Mouse (Mus musculus): Measurements from ENCODE around the gene Mthfd1. TPM values are rescaled to one million over a fixed set of nuclear protein-coding genes. Genes with fewer than 3 reads are reported as not detected.

The Mthfd1 gene
- total and polyA plus RNA-seq, 3 experiments: 208 to 231 TPM; not detected in 1

DNA sequence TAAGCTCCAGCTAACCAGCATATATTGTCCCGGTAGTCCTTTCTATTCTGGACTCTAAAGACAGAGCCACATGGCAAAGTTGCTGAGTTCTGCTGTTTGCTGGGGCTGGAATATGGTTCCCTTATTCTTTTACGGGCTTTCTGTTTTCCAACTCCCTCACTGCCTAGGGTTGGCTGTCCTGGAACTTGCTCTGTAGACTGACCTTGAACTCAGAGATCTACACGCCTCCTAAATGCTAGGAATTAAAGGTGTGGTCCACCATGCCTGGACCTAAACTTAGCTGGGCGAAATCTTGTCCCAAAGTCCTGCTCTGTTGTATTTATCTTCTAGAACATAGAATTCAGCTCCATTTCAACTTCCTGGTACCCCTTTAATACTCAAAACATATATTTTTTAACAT lies 6.5 kb downstream of the Mthfd1 start:
- TF ChIP-seq NELFE (IDR thresholded peaks at IDR 0.05; ENCODE audit: low read depth, low read length) (no peak), SIN3A (IDR thresholded peaks at IDR 0.05; ENCODE audit: low read length) (no peak), MAFK (IDR thresholded peaks at IDR 0.05; ENCODE audit: borderline replicate concordance, low read depth, low read length) (no peak), MAZ (IDR thresholded peaks at IDR 0.05; ENCODE audit: low read depth, low read length) (no peak), NRF1 (IDR thresholded peaks at IDR 0.05; ENCODE audit: insufficient read depth, low read depth, low read length, poor library complexity, severe bottlenecking) (no peak), JUND (IDR thresholded peaks at IDR 0.05; ENCODE audit: low read depth, low read length) (no peak)
- Histone ChIP-seq H3K27ac (ENCODE audit: control insufficient read depth, low read depth, low read length) (no peak overlapping the region), H3K79me2 (ENCODE audit: control insufficient read depth, insufficient read depth, low read length, poor library complexity) (peaks cover 70% of the 10 kb centered on the region), H3K36me3 (ENCODE audit: control insufficient read depth in 1 of 2, insufficient read depth in 2 of 2, low read length in 2 of 2) (peaks cover 18 to 54% of the 10 kb centered on the region in 2 experiments), H3K27me3 (ENCODE audit: control insufficient read depth in 1 of 2, insufficient read depth in 2 of 2, low read length in 2 of 2) (no peaks in the 10 kb centered on the region), H3K4me3 (ENCODE audit: control insufficient read depth in 1 of 2, insufficient read depth in 1 of 2, low read depth in 2 of 2, low read length in 2 of 2) (no peak overlapping the region), H3K9ac (ENCODE audit: control insufficient read depth, low read depth, low read length, poor library complexity, severe bottlenecking) (no peak overlapping the region), H3K4me1 (ENCODE audit: control insufficient read depth in 1 of 2, insufficient read depth in 2 of 2, low read length in 2 of 2) (peaks cover 6 to 12% of the 10 kb centered on the region in 2 experiments; a peak in 3 of 4 replicates), H3K9me3 (replicated peaks; ENCODE audit: insufficient read depth, low read length) (no peaks in the 10 kb centered on the region)
- no peak for DNase-seq (ENCODE audit: low read depth, low spot score)

- Histone ChIP-seq H3K27me3 (ENCODE audit: control insufficient read depth in 1 of 2, insufficient read depth in 2 of 2, low read length in 2 of 2) (no peaks in the 10 kb centered on the region), H3K36me3 (ENCODE audit: control insufficient read depth in 1 of 2, insufficient read depth in 2 of 2, low read length in 2 of 2) (peaks cover 19 to 44% of the 10 kb centered on the region in 2 experiments), H3K4me3 (ENCODE audit: control insufficient read depth in 1 of 2, insufficient read depth in 1 of 2, low read depth in 2 of 2, low read length in 2 of 2) (no peak overlapping the region), H3K9me3 (replicated peaks; ENCODE audit: insufficient read depth, low read length) (no peaks in the 10 kb centered on the region), H3K79me2 (ENCODE audit: control insufficient read depth, insufficient read depth, low read length, poor library complexity) (peaks cover 68% of the 10 kb centered on the region), H3K27ac (ENCODE audit: control insufficient read depth, low read depth, low read length) (no peak overlapping the region), H3K4me1 (ENCODE audit: control insufficient read depth in 1 of 2, insufficient read depth in 2 of 2, low read length in 2 of 2) (peaks cover 5 to 6% of the 10 kb centered on the region in 2 experiments; a peak in 3 of 4 replicates), H3K9ac (ENCODE audit: control insufficient read depth, low read depth, low read length, poor library complexity, severe bottlenecking) (no peak overlapping the region)
- no peak for DNase-seq (ENCODE audit: low read depth, low spot score)
- no peak for TF ChIP-seq NRF1 (IDR thresholded peaks at IDR 0.05; ENCODE audit: insufficient read depth, low read depth, low read length, poor library complexity, severe bottlenecking)
- TF ChIP-seq TCF12 (IDR thresholded peaks at IDR 0.05; ENCODE audit: low read depth, low read length): no peak
- TF ChIP-seq ZC3H11A (IDR thresholded peaks at IDR 0.05; ENCODE audit: low read depth, low read length): no peak
- no peak for TF ChIP-seq ZMIZ1 (IDR thresholded peaks at IDR 0.05; ENCODE audit: low read depth, low read length)
Measured at GRCm38 (mm10) chr12:76262918-76263317, 7.8 kb downstream of the Mthfd1 start.

DNA sequence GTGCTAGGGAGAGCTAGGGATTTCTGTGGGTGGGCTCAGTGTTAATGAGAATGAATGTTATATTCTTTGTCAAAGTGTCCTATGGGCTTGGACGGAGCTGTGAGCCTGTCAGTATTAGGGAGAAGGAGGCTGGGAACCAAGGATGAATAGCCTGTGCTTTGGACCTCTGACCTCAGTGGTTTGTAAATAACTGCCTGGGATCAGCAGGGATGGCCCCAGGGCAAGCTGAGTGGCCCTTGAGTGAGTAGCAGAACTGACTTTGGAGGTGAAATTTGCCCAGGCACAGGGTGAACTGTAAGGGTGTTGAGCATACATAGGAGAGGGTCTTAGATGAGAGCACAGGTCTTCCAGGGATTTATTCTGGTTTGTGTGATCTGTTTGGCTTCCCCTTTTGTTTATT lies 8.8 kb downstream of the Mthfd1 start:
- no peak overlapping the region for H3K4me3 ChIP-seq (ENCODE audit: control insufficient read depth in 1 of 2, insufficient read depth in 1 of 2, low read depth in 2 of 2, low read length in 2 of 2)
- H3K36me3 ChIP-seq (ENCODE audit: control insufficient read depth in 1 of 2, insufficient read depth in 2 of 2, low read length in 2 of 2): peaks cover 21 to 40% of the 10 kb centered on the region in 2 experiments
- H3K9ac ChIP-seq (ENCODE audit: control insufficient read depth, low read depth, low read length, poor library complexity, severe bottlenecking): no peak overlapping the region
- H3K9me3 ChIP-seq (replicated peaks; ENCODE audit: insufficient read depth, low read length): no peaks in the 10 kb centered on the region
- H3K79me2 ChIP-seq (ENCODE audit: control insufficient read depth, insufficient read depth, low read length, poor library complexity): peaks cover 66% of the 10 kb centered on the region
- TF ChIP-seq MYB (IDR thresholded peaks at IDR 0.05; ENCODE audit: low read depth, low read length) (no peak), USF1 (IDR thresholded peaks at IDR 0.05; ENCODE audit: low read depth, low read length) (no peak), GABPA (IDR thresholded peaks at IDR 0.05; ENCODE audit: low read depth, low read length) (no peak), MAX (IDR thresholded peaks at IDR 0.05; ENCODE audit: low read length) (no peak), ZMIZ1 (IDR thresholded peaks at IDR 0.05; ENCODE audit: low read depth, low read length) (no peak), ZC3H11A (IDR thresholded peaks at IDR 0.05; ENCODE audit: low read depth, low read length) (no peak), E2F4 (IDR thresholded peaks at IDR 0.05; ENCODE audit: borderline replicate concordance, low read depth, low read length) (no peak), ZKSCAN1 (IDR thresholded peaks at IDR 0.05; ENCODE audit: low read depth, low read length) (no peak), CTCF (IDR thresholded peaks at IDR 0.05 in 2 of 3, conservative IDR thresholded peaks at IDR 0.05 in 1 of 3; ENCODE audit: control insufficient read depth in 1 of 3, insufficient read depth in 1 of 3, low read depth in 2 of 3, low read length in 3 of 3, poor library complexity in 1 of 3, severe bottlenecking in 1 of 3) (no peak), EP300 (IDR thresholded peaks at IDR 0.05; ENCODE audit: low read depth in 1 of 2, low read length in 2 of 2) (no peak)
- no peaks in the 10 kb centered on the region for H3K27me3 ChIP-seq (ENCODE audit: control insufficient read depth in 1 of 2, insufficient read depth in 2 of 2, low read length in 2 of 2)
- no peak overlapping the region for H3K27ac ChIP-seq (ENCODE audit: control insufficient read depth, low read depth, low read length)
- no peak for DNase-seq (ENCODE audit: low read depth, low spot score)
- H3K4me1 ChIP-seq (ENCODE audit: control insufficient read depth in 1 of 2, insufficient read depth in 2 of 2, low read length in 2 of 2): peaks cover 0 to 2% of the 10 kb centered on the region in 2 experiments; a peak in 2 of 4 replicates

Measured in MEL (cell line).